Mouse (Mus musculus) C2C12 (cell line): ENCODE measurements at regions not wholly inside any gene's neighbourhood (a gene's known extent, or its start where the extent isn't known, plus 50 kb on each side); places are given as distances from the start of the nearest gene placed in this dataset.

Source experiments
- CTCF ChIP-seq: IDR thresholded peaks from one replicate; pipeline ENCODE4 v1.5.1; 2011; ENCODE audit not compliant: control insufficient read depth, insufficient read depth, insufficient read length
- FOSL1 ChIP-seq: IDR thresholded peaks from one replicate; pipeline ENCODE4 v1.8.0; 2011; ENCODE audit warnings: mild to moderate bottlenecking, low read length; ENCODE audit not compliant: poor library complexity, insufficient read depth, severe bottlenecking
- MAX ChIP-seq: IDR thresholded peaks from one replicate; pipeline ENCODE4 v1.6.1; 2011; ENCODE audit warnings: mild to moderate bottlenecking, control low read depth

- TF ChIP-seq MAX (no peak), CTCF (no peak), FOSL1 (no peak)
These were observed 135.1 kb upstream of the Fndc3a start for GRCm38 (mm10) chr14:72844753-72845369.
